Mouse (Mus musculus) lung, embryonic 14.5 days (tissue): ENCODE data around the gene Gp5. TPM values are rescaled to one million over a fixed set of nuclear protein-coding genes. Genes with fewer than 3 reads are reported as not detected.

Experiments used
- ATAC-seq: fragments of 200-750 bp; cut with Nextera tagmentation; 2 replicates; pipeline ENCODE4 v1.8.0; 2017; ENCODE audit warnings: mild to moderate bottlenecking, moderate TSS enrichment, moderate library complexity; ENCODE audit not compliant: insufficient read depth
- DNase-seq: peaks from one replicate; pipeline ENCODE4 v3.0.0-alpha.2; 2015
- H3K27ac ChIP-seq: fragments of 300-500 bp; sonication (generic); 2 replicates; pipeline ENCODE4 v1.5.1; 2014; ENCODE audit warnings: low read depth, mild to moderate bottlenecking, moderate library complexity
- H3K27me3 ChIP-seq: fragments of 300-500 bp; sonication (generic); 2 replicates; pipeline ENCODE4 v1.6.1; 2014; ENCODE audit warnings: low read length, control low read depth; ENCODE audit not compliant: insufficient read depth
- H3K36me3 ChIP-seq: fragments of 300-500 bp; sonication (generic); 2 replicates; pipeline ENCODE4 v1.6.1; 2014; ENCODE audit warnings: control low read depth; ENCODE audit not compliant: insufficient read depth
- H3K4me1 ChIP-seq: fragments of 300-500 bp; sonication (generic); 2 replicates; pipeline ENCODE4 v1.6.1; 2014; ENCODE audit warnings: antibody characterized with exemption, control low read depth; ENCODE audit not compliant: insufficient read depth
- H3K4me2 ChIP-seq: fragments of 300-500 bp; sonication (generic); 2 replicates; pipeline ENCODE4 v1.6.1; 2014; ENCODE audit warnings: mild to moderate bottlenecking
- H3K4me3 ChIP-seq: fragments of 300-500 bp; sonication (generic); 2 replicates; pipeline ENCODE4 v1.5.1; 2014; ENCODE audit warnings: low read depth, low read length
- H3K9ac ChIP-seq: fragments of 300-500 bp; sonication (generic); 2 replicates; pipeline ENCODE4 v1.6.1; 2014
- H3K9me3 ChIP-seq: fragments of 300-500 bp; sonication (generic); 2 replicates; pipeline ENCODE4 v1.6.1; 2016; ENCODE audit warnings: low read depth, low read length, control low read depth
- CTCF ChIP-seq: IDR thresholded peaks from 2 replicates; pipeline ENCODE4 v1.5.1; 2016; ENCODE audit warnings: antibody characterized with exemption, low read depth
- WGBS: fragments of 180-500 bp; shearing (Covaris S2); extraction: QIAGEN DNeasy Blood & Tissue Kit; methylation state at CpG from one replicate; pipeline ENCODE4 v1.1.7; 2014; 5-methylcytosine and 5-hydroxymethylcytosine counted together
- polyA plus RNA-seq: library from polyadenylated mRNA; unstranded; fragments of >200 nt; fragmentation: Nextera tagmentation; extraction: Ambion mirVana; gene quantifications from 2 replicates; pipeline ENCODE4 v1.2.1, GENCODE M21; 2014

Gp5 gene
- polyA plus RNA-seq, 1 experiment from 2014 or later: 3.1 TPM

DNA sequence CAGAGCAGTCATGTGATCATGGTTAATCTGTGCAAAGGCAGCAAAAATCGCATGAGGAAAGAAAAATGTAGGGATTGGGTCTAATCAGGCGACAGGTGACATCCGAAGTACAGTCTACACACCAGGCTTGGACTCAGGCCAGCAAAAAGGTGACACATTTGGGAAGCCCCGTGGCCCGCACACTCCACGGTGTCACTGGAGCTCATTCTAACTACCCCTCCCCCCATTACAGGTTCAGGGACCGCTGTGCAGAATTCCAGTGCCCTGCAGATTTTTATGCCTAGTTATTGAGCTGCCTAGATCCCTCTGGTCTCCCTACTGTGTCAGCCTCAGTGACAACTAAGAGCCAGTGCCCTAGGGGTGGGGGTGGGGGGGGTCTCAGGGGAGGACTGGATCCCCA is 13.1 kb downstream of the Gp5 start:
- H3K27me3 ChIP-seq: no peaks in the 10 kb centered on the region
- H3K4me2 ChIP-seq: no peak overlapping the region
- H3K9ac ChIP-seq: no peak overlapping the region
- 72% methylated on average over 7 of the region's 7 CpGs for WGBS
- no peaks in the 10 kb centered on the region for H3K36me3 ChIP-seq
- no peak for ATAC-seq
- H3K9me3 ChIP-seq: no peaks in the 10 kb centered on the region
- H3K4me3 ChIP-seq: no peak overlapping the region
- no peak for DNase-seq
- TF ChIP-seq CTCF: no peak
- H3K4me1 ChIP-seq: no peaks in the 10 kb centered on the region
- no peak overlapping the region for H3K27ac ChIP-seq

DNA sequence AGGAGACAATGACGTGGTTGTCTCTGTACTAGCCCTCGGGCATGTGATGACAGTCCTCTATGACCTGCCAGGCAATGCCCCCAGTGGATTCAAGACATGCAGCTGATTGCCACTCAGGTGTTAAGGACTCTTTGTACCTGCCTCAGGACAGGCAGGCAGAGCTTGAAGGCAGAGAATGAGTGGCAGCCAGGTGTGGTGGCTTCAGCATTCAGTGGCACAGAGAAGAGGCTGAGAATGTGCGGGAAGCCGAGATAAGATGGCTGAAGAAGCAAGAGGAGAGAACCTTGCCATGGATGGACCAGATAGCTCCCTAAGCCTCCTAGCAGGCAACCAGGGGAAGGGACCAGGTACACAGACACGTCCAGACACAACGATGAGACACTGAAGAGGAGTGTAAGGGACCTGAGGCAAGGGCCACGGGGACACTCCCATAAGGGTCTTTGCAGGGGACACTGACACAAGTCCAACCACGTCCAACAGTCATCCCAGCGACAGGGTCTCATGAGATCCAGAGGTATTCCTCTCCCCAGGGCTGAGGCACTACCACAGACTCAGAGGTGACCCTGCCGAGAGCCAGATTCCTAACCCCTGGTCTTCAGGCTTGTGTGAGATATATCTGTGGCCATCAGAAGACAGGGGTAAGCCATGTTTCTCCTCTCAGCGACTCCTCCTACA is 13.8 kb downstream of the Gp5 start:
- Histone ChIP-seq H3K4me2 (no peak overlapping the region), H3K36me3 (no peaks in the 10 kb centered on the region), H3K4me1 (no peaks in the 10 kb centered on the region), H3K27me3 (no peaks in the 10 kb centered on the region), H3K9me3 (no peaks in the 10 kb centered on the region), H3K9ac (no peak overlapping the region), H3K27ac (no peak overlapping the region), H3K4me3 (no peak overlapping the region)
- 81% methylated on average over 11 of the region's 11 CpGs for WGBS
- TF ChIP-seq CTCF: no peak
- no peak for DNase-seq
- ATAC-seq: no peak

DNA sequence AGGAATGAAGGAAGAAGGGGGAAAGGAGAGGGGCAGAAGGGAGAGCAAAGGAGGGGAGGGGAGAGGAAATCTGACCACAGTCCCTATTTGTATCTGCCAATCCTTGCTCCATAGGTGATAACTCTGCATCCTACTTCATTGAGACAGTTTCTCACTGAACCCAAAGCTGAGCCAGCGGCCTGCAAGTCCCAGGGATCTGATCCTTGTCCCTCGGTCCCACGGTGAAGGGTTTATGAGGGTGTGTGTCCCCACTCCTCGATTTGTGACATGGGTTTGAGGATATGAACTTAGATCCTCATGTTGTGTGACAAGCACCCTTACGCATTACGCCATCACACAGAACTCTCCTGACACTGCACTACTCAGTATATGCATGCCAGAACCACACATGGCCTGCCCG is 15.5 kb downstream of the Gp5 start:
- no peaks in the 10 kb centered on the region for H3K27me3 ChIP-seq
- H3K9me3 ChIP-seq: no peaks in the 10 kb centered on the region
- H3K9ac ChIP-seq: no peak overlapping the region
- H3K4me1 ChIP-seq: no peaks in the 10 kb centered on the region
- no peaks in the 10 kb centered on the region for H3K36me3 ChIP-seq
- no peak for DNase-seq
- no peak overlapping the region for H3K4me3 ChIP-seq
- H3K27ac ChIP-seq: no peak overlapping the region
- TF ChIP-seq CTCF: no peak
- WGBS: 84% methylated on average over 7 of the region's 7 CpGs
- no peak for ATAC-seq
- no peak overlapping the region for H3K4me2 ChIP-seq

DNA sequence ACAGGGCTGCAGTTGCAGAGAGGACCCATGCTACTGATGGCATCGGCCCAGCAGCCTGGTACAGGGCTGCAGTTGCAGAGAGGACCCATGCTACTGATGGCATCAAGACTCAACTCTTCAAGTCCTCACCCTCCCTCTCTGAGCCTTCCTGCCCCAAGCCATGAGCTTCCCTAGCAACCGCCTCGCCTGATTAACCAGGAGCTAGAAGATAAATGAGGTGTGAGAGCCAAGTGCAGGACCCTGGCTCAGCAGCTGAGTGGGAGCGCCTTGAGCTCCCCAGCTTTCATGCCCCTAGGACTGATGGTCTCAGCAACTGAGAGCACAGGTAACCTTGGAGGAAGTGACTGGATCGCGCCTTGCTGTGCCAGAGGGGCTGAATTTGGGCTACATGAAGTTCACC is 20.1 kb downstream of the Gp5 start:
- ATAC-seq (no peak), DNase-seq (no peak)
- no peaks in the 10 kb centered on the region for H3K9me3 ChIP-seq
- H3K4me3 ChIP-seq: no peak overlapping the region
- H3K4me1 ChIP-seq: no peaks in the 10 kb centered on the region
- WGBS: 51% methylated on average over 6 of the region's 6 CpGs
- H3K9ac ChIP-seq: no peak overlapping the region
- H3K27me3 ChIP-seq: no peaks in the 10 kb centered on the region
- no peak for TF ChIP-seq CTCF
- H3K4me2 ChIP-seq: no peak overlapping the region
- H3K36me3 ChIP-seq: no peaks in the 10 kb centered on the region
- no peak overlapping the region for H3K27ac ChIP-seq

DNA sequence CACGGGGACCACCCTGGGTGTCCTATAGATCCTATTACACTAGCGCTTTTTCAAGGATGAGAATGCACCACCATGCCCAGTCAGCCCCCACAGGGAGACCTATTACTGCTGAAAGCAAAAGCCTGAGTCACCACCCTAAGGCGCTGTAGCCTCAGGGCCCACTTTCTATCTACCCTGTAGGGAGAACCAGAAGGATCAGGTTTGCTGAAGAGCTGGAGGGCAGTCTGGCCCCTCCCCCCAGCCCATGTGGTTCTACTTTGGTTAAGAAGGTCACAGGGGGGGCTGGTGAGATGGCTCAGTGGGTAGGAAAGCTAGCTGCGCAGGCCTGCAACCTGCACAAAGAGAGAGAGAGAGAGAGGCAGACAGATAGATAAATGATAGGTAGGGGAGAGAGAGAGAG is 24.9 kb downstream of the Gp5 start:
- no peak for TF ChIP-seq CTCF
- no peak for DNase-seq

DNA sequence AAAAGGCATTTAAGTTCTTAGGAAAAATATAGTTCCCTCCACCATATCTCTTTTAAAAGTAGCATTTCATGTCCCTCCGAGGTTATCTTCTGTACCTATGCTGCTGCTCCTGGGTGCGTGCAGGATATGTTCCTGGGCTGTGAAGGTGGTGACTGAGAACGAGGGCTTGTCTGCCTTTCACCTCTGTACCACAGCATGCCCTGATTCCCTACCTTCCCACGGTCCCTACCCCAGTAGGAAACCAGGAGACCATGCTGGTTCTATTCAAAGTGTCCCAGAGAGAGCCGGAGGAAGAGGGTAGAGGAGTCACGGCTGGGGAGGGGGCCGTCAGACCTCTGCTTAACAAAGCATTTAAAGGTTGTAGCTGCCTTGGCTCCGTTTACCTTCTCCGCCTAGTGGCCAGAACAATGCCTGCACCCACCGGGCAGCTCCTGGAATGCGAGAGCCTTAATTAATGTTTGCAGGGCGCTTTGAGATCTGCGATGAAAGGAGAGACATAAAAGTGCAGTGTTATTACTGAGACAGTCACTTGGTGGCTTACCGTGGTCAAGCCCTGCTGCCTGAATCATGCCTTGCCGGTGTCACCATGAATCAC is 26.7 kb downstream of the Gp5 start:
- Histone ChIP-seq H3K4me3 (peak overlapping the region; percentile 8; the same call in 1 of the 2 replicates), H3K4me2 (peak overlapping the region; percentile 59), H3K27me3 (peaks cover 16% of the 10 kb centered on the region), H3K4me1 (peaks cover 10% of the 10 kb centered on the region; the same call in 1 of the 2 replicates), H3K9ac (no peak overlapping the region), H3K27ac (no peak overlapping the region), H3K36me3 (no peaks in the 10 kb centered on the region), H3K9me3 (no peaks in the 10 kb centered on the region)
- 0 out of 2 replicates have a peak, but pooled peaks have one; percentile 23 for ATAC-seq
- DNase-seq: peak; percentile 86
- WGBS: 1% methylated on average over 15 of the region's 15 CpGs
- peak; percentile 88 for TF ChIP-seq CTCF

More for the DNA sequence above, 24.9 kb downstream of the Gp5 start:
- no peak overlapping the region for H3K4me3 ChIP-seq
- H3K9me3 ChIP-seq: no peaks in the 10 kb centered on the region
- H3K36me3 ChIP-seq: no peaks in the 10 kb centered on the region
- H3K4me2 ChIP-seq: no peak overlapping the region
- no peak overlapping the region for H3K27ac ChIP-seq
- no peak for ATAC-seq
- no peak overlapping the region for H3K9ac ChIP-seq
- H3K4me1 ChIP-seq: peaks cover 7% of the 10 kb centered on the region; the same call in 1 of the 2 replicates
- WGBS: 65% methylated on average over 4 of the region's 4 CpGs
- H3K27me3 ChIP-seq: peaks cover 16% of the 10 kb centered on the region

DNA sequence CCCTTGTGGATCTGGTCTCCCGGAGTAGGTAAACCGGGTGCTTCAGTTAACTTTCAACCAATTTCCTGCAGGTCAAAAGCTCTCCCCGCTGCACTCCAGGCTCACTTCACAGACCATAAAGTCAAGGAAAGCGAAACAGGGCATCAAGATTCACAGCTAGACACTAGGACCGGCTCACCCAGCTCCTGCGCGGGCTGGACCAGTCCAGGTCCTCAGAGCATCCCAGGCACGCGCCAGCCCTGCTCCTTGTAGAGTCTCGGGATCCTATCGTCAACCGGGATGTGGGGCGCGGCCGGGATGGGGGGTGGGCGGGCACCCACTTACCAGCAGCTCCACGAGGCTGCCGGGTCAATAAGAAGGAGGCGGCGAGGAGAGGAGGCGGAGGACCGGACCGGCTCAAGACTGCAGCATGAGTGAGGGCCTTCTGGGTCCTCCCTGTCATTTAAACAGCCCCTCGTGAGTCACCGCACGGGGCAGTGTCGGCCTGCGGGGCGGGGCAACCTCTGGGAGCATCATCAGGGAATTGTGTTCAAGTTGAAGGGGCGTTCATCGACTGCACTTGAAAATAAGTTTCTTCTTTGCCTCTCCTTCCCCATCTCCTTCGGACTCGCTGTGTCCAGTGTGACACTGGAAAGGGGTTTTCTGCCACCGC is 27.6 kb downstream of the Gp5 start, which contains the start of gene Lrrc15:
Gene Lrrc15, minus strand, starts transcription at position 413 of the 652 bp plus-strand sequence.
- Histone ChIP-seq H3K27ac (no peak within 1 kb of the TSS), H3K9ac (peak within 1 kb of the TSS; percentile 15; the same call in 1 of the 2 replicates), H3K4me3 (peak within 1 kb of the TSS; percentile 25), H3K9me3 (no peaks in the 10 kb centered on the region), H3K4me1 (peaks cover 10% of the 10 kb centered on the region; the same call in 1 of the 2 replicates), H3K36me3 (no peaks in the 10 kb centered on the region), H3K4me2 (peak within 1 kb of the TSS; percentile 59), H3K27me3 (peaks cover 16% of the 10 kb centered on the region)
- DNase-seq (peak; percentile 55), ATAC-seq (peak; percentile 48; the same call in 1 of the 2 replicates)
- 7% methylated on average over 34 of the region's 34 CpGs for WGBS
- TF ChIP-seq CTCF: peak; percentile 42
